Mouse (Mus musculus) kidney, adult 18-20 months (tissue): ENCODE results near the gene Nup98.

Experiments
- DNase-seq: peaks from one replicate; pipeline ENCODE4 v3.0.0; 2021

Nup98 gene

GRCm38 (mm10) chr7:102228049-102228670 lies 18.2 kb upstream of the Nup98 start:
- no peak for DNase-seq

GRCm38 (mm10) chr7:102226051-102226450 lies 16.1 kb upstream of the Nup98 start:
- DNase-seq, result no peak

- no peak for DNase-seq
Observed at GRCm38 (mm10) chr7:102223883-102224738, 14.1 kb upstream of the Nup98 start.

GRCm38 (mm10) chr7:102222830-102223556 lies 13.0 kb upstream of the Nup98 start:
- peak; percentile 82 for DNase-seq

- no peak for DNase-seq
Observed at GRCm38 (mm10) chr7:102222336-102222735, 12.4 kb upstream of the Nup98 start.

GRCm38 (mm10) chr7:102221899-102222298 lies 11.9 kb upstream of the Nup98 start:
- no peak for DNase-seq

GRCm38 (mm10) chr7:102211071-102211470 lies 1.1 kb upstream of the Nup98 start:
- DNase-seq, result no peak

GRCm38 (mm10) chr7:102208806-102209363 lies 1.1 kb downstream of the Nup98 start:
- DNase-seq, result no peak

- no peak for DNase-seq
Observed at GRCm38 (mm10) chr7:102205646-102206045, 4.3 kb downstream of the Nup98 start.

GRCm38 (mm10) chr7:102204296-102204857 lies 5.6 kb downstream of the Nup98 start:
- no peak for DNase-seq

GRCm38 (mm10) chr7:102200996-102201785 lies 8.8 kb downstream of the Nup98 start:
- no peak for DNase-seq

GRCm38 (mm10) chr7:102200576-102200975 lies 9.4 kb downstream of the Nup98 start:
- no peak for DNase-seq

GRCm38 (mm10) chr7:102192356-102192755 lies 17.6 kb downstream of the Nup98 start:
- DNase-seq, result no peak

- no peak for DNase-seq
Observed at GRCm38 (mm10) chr7:102183849-102184248, 26.1 kb downstream of the Nup98 start.

GRCm38 (mm10) chr7:102170300-102170699 lies 39.7 kb downstream of the Nup98 start:
- DNase-seq, result no peak

GRCm38 (mm10) chr7:102153691-102154090 lies 56.3 kb downstream of the Nup98 start:
- DNase-seq, result no peak

- no peak for DNase-seq
Observed at GRCm38 (mm10) chr7:102137898-102138297, 72.1 kb downstream of the Nup98 start.

- DNase-seq, result peak; percentile 20
Observed at GRCm38 (mm10) chr7:102137464-102137863, 72.5 kb downstream of the Nup98 start.

GRCm38 (mm10) chr7:102132395-102132794 lies 77.6 kb downstream of the Nup98 start:
- DNase-seq, result peak; percentile 17

- no peak for DNase-seq
Observed at GRCm38 (mm10) chr7:102120326-102120725, 89.7 kb downstream of the Nup98 start.

- no peak for DNase-seq
Observed at GRCm38 (mm10) chr7:102117382-102117781, 92.6 kb downstream of the Nup98 start.
